Mouse (Mus musculus) CH12.LX (cell line): ENCODE data around the gene Gins3. TPM values are rescaled to one million over a fixed set of nuclear protein-coding genes. Genes with fewer than 3 reads are reported as not detected.
"Not testable (repeated sequence)": the region's sequence is repeated elsewhere in the genome, so short reads cannot be mapped to it uniquely, and the experiment has no call there.

Source experiments
- DNase-seq: peaks from one replicate; pipeline ENCODE4 v3.0.0-alpha.2; 2013; ENCODE audit errors: extremely low read depth
- H3K27ac ChIP-seq: 2 replicates; pipeline ENCODE4 v1.5.1; 2012; ENCODE audit warnings: low read depth, mild to moderate bottlenecking, control low read depth, moderate library complexity; ENCODE audit not compliant: insufficient read depth
- H3K27me3 ChIP-seq: replicated peaks from 2 replicates; pipeline ENCODE3; 2012; ENCODE audit warnings: inconsistent platforms
- H3K36me3 ChIP-seq, 2 experiments: replicated peaks in 1 of 2; 2 replicates each; pipeline versions ENCODE3 to v1.6.1; 2012; ENCODE audit warnings: inconsistent platforms in 1 of 2, low read length in 1 of 2, mild to moderate bottlenecking in 1 of 2, mixed read lengths in 1 of 2, moderate library complexity in 1 of 2; ENCODE audit not compliant: control insufficient read depth in 1 of 2, insufficient read depth in 1 of 2
- H3K4me1 ChIP-seq, 2 experiments: 2 replicates each; pipeline ENCODE4 v1.6.1; 2012; ENCODE audit warnings: inconsistent platforms in 1 of 2, moderate library complexity in 1 of 2; ENCODE audit not compliant: insufficient read depth in 2 of 2, control insufficient read depth in 1 of 2
- H3K4me2 ChIP-seq: 2 replicates; pipeline ENCODE4 v1.6.1; 2012; ENCODE audit warnings: low read depth, mild to moderate bottlenecking, control low read depth; ENCODE audit not compliant: poor library complexity, insufficient read depth, severe bottlenecking
- H3K4me3 ChIP-seq, 3 experiments: fragments of 150-350 bp in 1 of 3; sonication (generic) in 1 of 3; replicated peaks in 1 of 3; 2 replicates each; pipeline versions ENCODE3 to v1.5.1; 2011 to 2012; ENCODE audit warnings: low read depth in 2 of 3, low read length in 2 of 3, mild to moderate bottlenecking in 2 of 3, moderate library complexity in 2 of 3, control low read depth in 1 of 3, improper control_type of control experiment in 1 of 3, inconsistent platforms in 1 of 3, mixed read lengths in 1 of 3; ENCODE audit not compliant: poor library complexity in 1 of 3
- H3K79me2 ChIP-seq: replicated peaks from 2 replicates; pipeline ENCODE4 v1.6.1; 2012; ENCODE audit warnings: mild to moderate bottlenecking, moderate library complexity; ENCODE audit not compliant: control insufficient read depth, poor library complexity, insufficient read depth, severe bottlenecking; ENCODE audit errors: extremely low read depth
- H3K9ac ChIP-seq: 2 replicates; pipeline ENCODE4 v1.6.1; 2012; ENCODE audit warnings: low read depth, mild to moderate bottlenecking, control low read depth, moderate library complexity; ENCODE audit not compliant: insufficient read depth
- H3K9me3 ChIP-seq: replicated peaks from 2 replicates; pipeline ENCODE3; 2012; ENCODE audit warnings: low read length, inconsistent platforms, mixed read lengths
- NELFE ChIP-seq: IDR thresholded peaks from 2 replicates; pipeline ENCODE4 v1.6.1; 2011; ENCODE audit warnings: low read depth, low read length, improper control_type of control experiment
- TBP ChIP-seq: conservative IDR thresholded peaks from 2 replicates; pipeline ENCODE4 v1.6.1; 2011; ENCODE audit warnings: low read depth, low read length, improper control_type of control experiment
- UBTF ChIP-seq: IDR thresholded peaks from 2 replicates; pipeline ENCODE4 v1.6.1; 2012; ENCODE audit warnings: low read depth, mild to moderate bottlenecking, inconsistent platforms, low read length, improper control_type of control experiment, moderate library complexity
- ZKSCAN1 ChIP-seq: IDR thresholded peaks from 2 replicates; pipeline ENCODE4 v1.6.1; 2012; ENCODE audit warnings: low read depth, inconsistent platforms, low read length, improper control_type of control experiment, borderline replicate concordance
- dilution Hi-C: fragments of 300-500 bp; cut with MboI; formaldehyde crosslinking; loops from 2 replicates; pipeline ENCODE4 v1.14.3; 2020; ENCODE audit warnings: low sequenced_read_pairs; ENCODE audit not compliant: extremely low pct_unique_long_range_greater_than_20kb, extremely low pct_ligation_motif_present
- in situ Hi-C: fragments of 300-500 bp; cut with MboI; formaldehyde crosslinking; loops from 3 replicates; pipeline ENCODE4 v1.14.3; 2019; ENCODE audit warnings: low sequenced_read_pairs, low pct_ligation_motif_present, low pct_unique_long_range_greater_than_20kb, mixed read lengths
- polyA plus RNA-seq: library from polyadenylated mRNA; unstranded; fragments of >175 nt; gene quantifications from 2 replicates; pipeline ENCODE4 v1.2.1, GENCODE M21; 2012; ENCODE audit warnings: low read depth; ENCODE audit not compliant: insufficient read length
- total RNA-seq, 2 experiments: library from RNA; depleted of rRNA; stranded (reverse); fragments of 300-350 nt in 1 of 2; fragments of >200 nt in 1 of 2; gene quantifications; 2 replicates each; pipeline ENCODE4 v1.2.3; 2012 to 2014

Gins3 gene
- total and polyA plus RNA-seq, 3 experiments = 10.4 to 18.0 (median 14.2) TPM

DNA sequence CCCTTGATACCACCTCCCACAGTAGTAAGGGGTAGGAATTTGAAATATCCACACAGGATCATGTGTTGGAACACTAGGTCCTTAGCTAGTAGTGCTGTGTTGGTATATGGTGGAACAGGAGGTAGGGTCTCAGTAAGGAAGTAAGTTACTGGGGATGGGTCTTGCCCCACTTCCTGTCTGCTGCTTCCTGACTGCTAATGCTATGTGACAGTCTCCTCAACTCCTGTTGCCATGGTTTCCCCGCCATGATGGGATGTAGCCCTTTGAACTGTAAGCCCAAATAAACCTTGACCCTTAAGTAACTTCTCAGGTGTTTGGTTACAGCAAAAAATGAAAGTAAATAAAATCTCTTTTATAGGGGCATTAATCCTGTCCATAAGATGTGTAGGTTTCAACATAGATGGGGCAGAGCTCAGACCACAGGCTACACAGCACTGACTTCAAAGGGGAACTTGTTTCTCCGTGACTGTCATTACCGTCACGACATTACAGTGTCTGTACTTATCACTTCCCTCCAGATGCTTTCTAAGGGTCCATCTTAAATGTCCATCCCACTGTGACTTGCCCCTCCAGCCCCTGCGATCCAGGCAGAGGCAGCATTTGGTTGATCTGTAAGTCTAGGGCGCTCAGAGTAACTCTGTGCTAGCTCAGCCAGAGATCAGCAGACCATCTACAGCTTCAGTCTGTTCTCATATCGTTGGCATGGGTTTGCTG is 29.8 kb downstream of the Gins3 start:
- DNase-seq = no peak
- no peak for TF ChIP-seq NELFE
- in situ Hi-C loops (no loop called here), dilution Hi-C loops (no loop called here)
- H3K36me3 ChIP-seq = no peaks in the 10 kb centered on the region
- H3K27me3 ChIP-seq = no peaks in the 10 kb centered on the region
- H3K27ac ChIP-seq = no peak overlapping the region
- H3K9me3 ChIP-seq = no peaks in the 10 kb centered on the region
- no peak overlapping the region for H3K4me3 ChIP-seq
- no peak overlapping the region for H3K9ac ChIP-seq
- no peak overlapping the region for H3K4me2 ChIP-seq
- no peaks in the 10 kb centered on the region for H3K79me2 ChIP-seq
- H3K4me1 ChIP-seq = peaks cover 0 to 12% of the 10 kb centered on the region in 2 experiments; a peak in 2 of 4 replicates

DNA sequence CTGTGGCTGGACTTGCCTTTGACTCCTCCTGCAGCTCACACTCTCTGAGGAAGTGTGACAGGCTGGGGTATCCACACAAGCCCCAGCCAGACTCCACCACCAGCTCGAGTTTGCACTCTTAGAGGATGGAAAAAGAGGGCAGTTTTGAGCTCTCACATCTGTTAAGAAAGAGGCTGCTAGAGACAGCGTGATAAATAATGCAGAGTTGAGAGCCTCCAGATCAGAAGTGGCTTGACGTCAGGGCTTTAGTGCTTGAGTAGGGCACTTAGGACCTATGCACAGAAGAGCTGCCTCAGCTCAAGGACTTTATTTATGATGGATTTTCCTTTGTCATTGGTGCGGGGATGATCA is 30.3 kb downstream of the Gins3 start:
- dilution Hi-C loops = no loop called here
- no peak for DNase-seq
- Histone ChIP-seq H3K27me3 (no peaks in the 10 kb centered on the region), H3K4me2 (no peak overlapping the region), H3K27ac (no peak overlapping the region), H3K9me3 (no peaks in the 10 kb centered on the region), H3K4me3 (no peak overlapping the region), H3K4me1 (peaks cover 0 to 8% of the 10 kb centered on the region in 2 experiments; a peak in 2 of 4 replicates), H3K79me2 (no peaks in the 10 kb centered on the region), H3K36me3 (no peaks in the 10 kb centered on the region), H3K9ac (no peak overlapping the region)
- in situ Hi-C loops = no loop called here
- TF ChIP-seq TBP (peak; percentile 84), UBTF (peak; percentile 90), ZKSCAN1 (no peak)

GRCm38 (mm10) chr8:95665813-95666452 is 32.7 kb downstream of the Gins3 start:
- H3K9me3 ChIP-seq, H3K4me3 ChIP-seq, H3K36me3 ChIP-seq, H3K27ac ChIP-seq, H3K79me2 ChIP-seq, DNase-seq, H3K27me3 ChIP-seq, H3K9ac ChIP-seq, dilution Hi-C loops, H3K4me2 ChIP-seq, in situ Hi-C loops: not testable (repeated sequence)
- peaks cover 2 to 13% of the 10 kb centered on the region in 2 experiments; a peak in 3 of 4 replicates for H3K4me1 ChIP-seq
